Mouse (Mus musculus) small intestine, adult 2 months (tissue): ENCODE measurements around the gene Immp1l.

Experiments used
- CTCF ChIP-seq: fragments of 200-500 bp; IDR thresholded peaks from 2 replicates; pipeline ENCODE4 v1.5.1; 2012; ENCODE audit warnings: low read depth, mild to moderate bottlenecking, control low read depth, inconsistent platforms, low read length, moderate library complexity, mixed read lengths; ENCODE audit not compliant: insufficient replicate concordance, insufficient read length; ENCODE audit errors: extremely low read depth
- POLR2A ChIP-seq: fragments of 200-500 bp; IDR thresholded peaks from 2 replicates; pipeline ENCODE4 v1.6.1; 2012; ENCODE audit warnings: low read depth, mild to moderate bottlenecking, control low read depth, inconsistent platforms, low read length, moderate library complexity

- TF ChIP-seq CTCF (no peak), POLR2A (no peak)
Observed at GRCm38 (mm10) chr2:105973941-105974340, 69.5 kb downstream of the Immp1l start.
